In genomic region chr8:89012024-89012712, GRCm38 (mm10) we compare ENCODE assay signal across 17 mouse cellular contexts. TPM values are rescaled to one million over a fixed set of nuclear protein-coding genes. Genes with fewer than 3 reads are reported as not detected.
DNase-seq lines count a peak whose midpoint lies in the region; ATAC-seq and TF ChIP-seq lines count a peak whose summit lies in the region.
"Had no signal": no experiment of that assay in that cellular context is flagged by ENCODE, and none has a peak within 500 bp of the region (broad histone marks: within the 10 kb centered on the region; RNA-seq: fewer than 3 reads in every experiment).

No protein-coding gene starts in this region.

- H3K4me1 ChIP-seq in forebrain, embryonic 10.5 days: peaks cover 39% of the 10 kb centered on the region
- peaks cover 21% of the 10 kb centered on the region for H3K4me1 ChIP-seq in forebrain, embryonic 12.5 days
- peaks cover 13% of the 10 kb centered on the region for H3K4me1 ChIP-seq in liver, adult 2 months (ENCODE audit: control insufficient read depth, insufficient read depth, low read length)
- no peaks in the 10 kb centered on the region; the same call in 1 of the 2 replicates for H3K4me1 ChIP-seq in liver, embryonic 11.5 days (replicated peaks; ENCODE audit: control insufficient read depth, insufficient read depth, low read length)

- peak overlapping the region; percentile 13; the same call in 1 of the 2 replicates for H3K4me3 ChIP-seq in forebrain, embryonic 10.5 days
- H3K4me3 ChIP-seq in forebrain, embryonic 12.5 days (replicated peaks): no peak overlapping the region
- H3K4me3 ChIP-seq in liver, adult 2 months (ENCODE audit: insufficient read depth, low read depth, low read length): 0 out of 2 replicates have a peak overlapping the region, but pooled peaks have one; percentile 3
- no peak overlapping the region for H3K4me3 ChIP-seq in liver, embryonic 11.5 days (ENCODE audit: low read depth, low read length)
- H3K4me3 ChIP-seq: gastrocnemius, adult 2 months; midbrain, embryonic 13.5 days had no signal

- H3K27ac ChIP-seq in forebrain, embryonic 10.5 days: no peak overlapping the region
- no peak overlapping the region for H3K27ac ChIP-seq in forebrain, embryonic 12.5 days
- peak overlapping the region; percentile 92 for H3K27ac ChIP-seq in liver, adult 2 months (replicated peaks; ENCODE audit: insufficient read depth, low read depth, low read length)
- peak overlapping the region; percentile 56 for H3K27ac ChIP-seq in liver, embryonic 11.5 days (ENCODE audit: low read depth, low read length)
- H3K27ac ChIP-seq: gastrocnemius, adult 2 months; macrophage; midbrain, embryonic 13.5 days had no signal

- DNase-seq in forebrain, embryonic 10.5 days (ENCODE audit: extremely low spot score, low spot score): no peak
- peak; percentile 94 for DNase-seq in liver, adult 2 months (ENCODE audit: extremely low read depth, low read depth, low spot score)
- no peak for DNase-seq in liver
- DNase-seq in liver, embryonic 11.5 days (ENCODE audit: low spot score): no peak
- DNase-seq in yolk sac, embryonic 10.5 days (ENCODE audit: low spot score): peak; percentile 66
- no peak for DNase-seq in lung, postnatal 25 days (ENCODE audit: low spot score)
- DNase-seq in adrenal gland, postnatal 14 days: no peak
- DNase-seq: cerebellum, postnatal 14 days; forebrain, postnatal 0 days; gastrocnemius, adult 2 months; heart, adult 11 months; lung, embryonic 14.5 days; thymus, adult 18-20 months had no signal

- H3K79me2 ChIP-seq in liver, adult 2 months (ENCODE audit: control insufficient read depth, insufficient read depth, low read length): no peaks in the 10 kb centered on the region

- peaks cover 42% of the 10 kb centered on the region for H3K27me3 ChIP-seq in forebrain, embryonic 10.5 days (ENCODE audit: poor library complexity, severe bottlenecking)
- H3K27me3 ChIP-seq in forebrain, embryonic 12.5 days: peaks cover 32% of the 10 kb centered on the region
- H3K27me3 ChIP-seq in liver, adult 2 months (ENCODE audit: control insufficient read depth, insufficient read depth, low read length): no peaks in the 10 kb centered on the region
- H3K27me3 ChIP-seq in liver, embryonic 11.5 days (replicated peaks; ENCODE audit: control insufficient read depth, insufficient read depth, low read length): peaks cover 11% of the 10 kb centered on the region

- no peak for TF ChIP-seq CTCF in liver, adult 2 months (IDR thresholded peaks at IDR 0.05; ENCODE audit: low read depth, low read length)

- no peak for TF ChIP-seq POLR2A in liver, adult 2 months (IDR thresholded peaks at IDR 0.05; ENCODE audit: extremely low read depth, insufficient read depth, low read length)

- no peak overlapping the region for H3K4me2 ChIP-seq in forebrain, embryonic 12.5 days
- peak overlapping the region; percentile 3; the same call in 1 of the 2 replicates for H3K4me2 ChIP-seq in liver, embryonic 11.5 days
- H3K4me2 ChIP-seq: lung, embryonic 14.5 days; midbrain, embryonic 13.5 days had no signal

- H3K9ac ChIP-seq in forebrain, embryonic 12.5 days: no peak overlapping the region
- H3K9ac ChIP-seq in liver, adult 2 months (ENCODE audit: low read depth, low read length): peak overlapping the region; percentile 25
- no peak overlapping the region for H3K9ac ChIP-seq in liver, embryonic 11.5 days (ENCODE audit: low read depth, low read length)
- H3K9ac ChIP-seq: forebrain, postnatal 0 days; lung, embryonic 14.5 days; midbrain, embryonic 13.5 days had no signal

- no peaks in the 10 kb centered on the region; the same call in 1 of the 2 replicates for H3K9me3 ChIP-seq in forebrain, embryonic 10.5 days
- no peaks in the 10 kb centered on the region for H3K9me3 ChIP-seq in forebrain, embryonic 12.5 days
- no peaks in the 10 kb centered on the region for H3K9me3 ChIP-seq in liver, embryonic 11.5 days (ENCODE audit: control insufficient read depth, low read length)
- H3K9me3 ChIP-seq: midbrain, embryonic 13.5 days had no signal

- WGBS in forebrain, embryonic 10.5 days: 21% methylated on average over 12 of the region's 12 CpGs
- WGBS in forebrain, embryonic 12.5 days: 21% methylated on average over 12 of the region's 12 CpGs
- WGBS in liver, adult 2 months: 16% methylated on average over 12 of the region's 12 CpGs
- WGBS in liver, embryonic 11.5 days: 37% methylated on average over 12 of the region's 12 CpGs

- ATAC-seq in forebrain, embryonic 12.5 days (ENCODE audit: low FRiP score): no peak
- no peak for ATAC-seq in liver, embryonic 11.5 days (replicated peaks; ENCODE audit: low FRiP score)
- ATAC-seq: forebrain, postnatal 0 days; midbrain, embryonic 13.5 days had no signal

- no peaks in the 10 kb centered on the region for H3K36me3 ChIP-seq in forebrain, embryonic 10.5 days (replicated peaks)
- no peaks in the 10 kb centered on the region for H3K36me3 ChIP-seq in forebrain, embryonic 12.5 days (replicated peaks)
- H3K36me3 ChIP-seq in liver, adult 2 months (ENCODE audit: control insufficient read depth, insufficient read depth, low read length): no peaks in the 10 kb centered on the region
- no peaks in the 10 kb centered on the region for H3K36me3 ChIP-seq in liver, embryonic 11.5 days (ENCODE audit: control insufficient read depth, insufficient read depth, low read length)
- H3K36me3 ChIP-seq: midbrain, embryonic 13.5 days had no signal

RNA-seq across cellular contexts. Expression of gene Sall1, which starts 31.8 kb away (rescaled TPM):
- 12.2 TPM in 2 replicates for polyA plus RNA-seq in forebrain, embryonic 10.5 days (2016; fragmentation: Nextera tagmentation; extraction: Ambion mirVana)
- 26.6 and 33.4 TPM in 2 replicates for polyA plus RNA-seq in forebrain, embryonic 12.5 days (2016; fragmentation: Nextera tagmentation; extraction: Ambion mirVana)
- total RNA-seq in liver, adult 2 months (2014; rRNA removed): 6.2 and 9.5 TPM in 2 replicates
- polyA plus RNA-seq in liver, adult 2 months (2012; rRNA removed): 19.4 and 22.7 TPM in 2 replicates
- polyA plus RNA-seq in liver, embryonic 11.5 days (2014; fragmentation: Nextera tagmentation; extraction: Ambion mirVana): 2.4 and 2.6 TPM in 2 replicates
- 0.26 and 2.9 TPM in 2 replicates for total RNA-seq in adrenal gland, postnatal 14 days (2021)
- total RNA-seq: gastrocnemius, adult 2 months; neutrophil, adult 5-6 weeks had no signal
- polyA plus RNA-seq: macrophage had no signal

Comparison
In these comparisons a context has a peak if more than half of its experiments do, and no peak if none do; other contexts are left out.
1. DNase-seq: peak in liver, adult 2 months (single experiment) and yolk sac, embryonic 10.5 days (single experiment); none in forebrain, embryonic 10.5 days (single experiment), liver (single experiment), liver, embryonic 11.5 days (single experiment), lung, postnatal 25 days (single experiment) and adrenal gland, postnatal 14 days (single experiment).
2. H3K4me3 ChIP-seq: peak in forebrain, embryonic 10.5 days (single experiment) and liver, adult 2 months (single experiment); none in forebrain, embryonic 12.5 days (single experiment) and liver, embryonic 11.5 days (single experiment).
3. H3K27ac ChIP-seq: peak in liver, adult 2 months (single experiment) and liver, embryonic 11.5 days (single experiment); none in forebrain, embryonic 10.5 days (single experiment) and forebrain, embryonic 12.5 days (single experiment).